Mouse (Mus musculus): ENCODE measurements at regions not wholly inside any gene's neighbourhood (a gene's known extent, or its start where the extent isn't known, plus 50 kb on each side); places are given as distances from the start of the nearest gene placed in this dataset.

DNA sequence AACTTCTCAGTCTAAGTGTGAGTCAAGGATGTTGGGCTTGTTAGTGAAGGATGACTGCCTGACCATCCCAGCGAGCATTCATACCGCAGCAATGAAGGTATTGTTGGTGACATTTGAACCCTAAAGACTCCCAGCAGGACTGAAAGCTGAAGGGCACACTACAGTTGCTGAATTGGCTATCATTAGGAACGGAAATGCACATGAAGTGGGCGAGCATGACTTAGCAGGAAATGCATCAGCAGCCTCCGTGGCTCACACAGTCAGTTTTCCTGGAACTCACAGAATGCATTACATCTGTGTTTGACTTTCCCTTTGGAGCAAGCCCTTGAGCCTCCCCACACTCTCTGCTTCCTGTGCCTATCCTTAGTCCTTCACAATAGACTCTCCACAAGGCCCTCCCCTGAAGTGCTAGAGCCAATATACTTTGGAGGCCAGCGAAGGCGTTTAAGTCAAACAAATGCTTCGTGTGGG is 63.9 kb downstream of the Tmco5 start:
- DNase-seq (ENCODE audit: low read depth, low spot score) = peak; percentile 99

DNA sequence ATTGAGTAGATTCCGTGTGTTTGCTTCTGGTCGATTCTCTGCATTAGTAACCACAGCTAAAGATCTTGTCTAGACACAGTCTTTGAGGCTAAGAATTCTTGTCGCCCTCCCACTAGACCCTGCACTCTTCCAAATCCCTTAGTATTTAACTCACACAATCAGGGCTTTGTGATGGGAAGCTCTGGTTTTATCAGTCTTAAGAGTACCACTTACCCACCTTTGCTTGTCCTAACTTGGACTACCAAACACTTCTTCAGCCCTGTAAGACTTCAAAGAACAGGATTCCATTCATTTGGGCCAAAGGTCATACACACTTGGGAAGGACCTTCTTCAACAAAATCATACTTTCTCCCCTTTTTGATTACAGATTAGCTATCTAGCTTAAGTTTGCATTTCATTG is 70.0 kb downstream of the Tmco5 start:
- DNase-seq (ENCODE audit: low read depth, low spot score) = peak; percentile 29

DNA sequence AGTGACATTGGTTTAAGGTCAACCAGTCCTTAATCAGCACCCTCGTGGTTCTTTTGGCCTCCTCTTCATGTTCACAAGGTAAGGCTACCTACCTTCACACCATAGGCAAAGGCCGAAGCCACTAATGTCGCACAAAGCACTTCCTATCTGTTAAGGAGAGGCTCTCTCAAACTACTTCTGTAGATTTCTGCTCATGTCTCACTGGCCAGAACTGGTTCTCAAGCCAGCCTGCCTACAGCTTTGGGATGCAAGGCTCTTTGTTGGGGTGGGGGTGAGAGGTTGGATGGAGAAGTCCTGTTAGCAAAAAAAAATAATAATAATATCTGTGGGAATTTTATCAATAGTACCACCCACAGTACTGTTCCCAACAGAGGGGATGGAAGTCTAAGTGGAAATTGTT is 71.2 kb downstream of the Tmco5 start:
- DNase-seq (ENCODE audit: low read depth, low spot score) = peak; percentile 55

DNA sequence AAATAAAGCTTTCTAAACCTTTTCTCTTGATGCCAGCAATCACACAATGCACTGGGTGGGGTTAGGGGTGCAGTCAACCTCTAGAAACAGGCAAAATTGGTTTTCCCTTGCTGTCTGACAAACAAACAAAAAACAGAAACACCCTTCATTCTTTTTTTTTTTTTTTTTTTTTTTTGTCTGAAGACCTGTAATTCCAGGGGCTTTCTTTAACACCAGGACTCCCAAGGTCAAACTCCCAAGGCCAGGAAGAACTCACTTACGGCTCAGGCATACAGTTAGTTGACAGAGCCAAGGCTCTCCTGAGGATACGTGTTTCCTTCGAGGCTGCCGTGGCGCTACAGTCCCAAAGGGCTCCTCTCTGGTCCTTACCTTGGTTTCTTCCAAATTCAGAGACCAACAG is 71.7 kb downstream of the Tmco5 start:
- peak; percentile 75 for DNase-seq (ENCODE audit: low read depth, low spot score)

DNA sequence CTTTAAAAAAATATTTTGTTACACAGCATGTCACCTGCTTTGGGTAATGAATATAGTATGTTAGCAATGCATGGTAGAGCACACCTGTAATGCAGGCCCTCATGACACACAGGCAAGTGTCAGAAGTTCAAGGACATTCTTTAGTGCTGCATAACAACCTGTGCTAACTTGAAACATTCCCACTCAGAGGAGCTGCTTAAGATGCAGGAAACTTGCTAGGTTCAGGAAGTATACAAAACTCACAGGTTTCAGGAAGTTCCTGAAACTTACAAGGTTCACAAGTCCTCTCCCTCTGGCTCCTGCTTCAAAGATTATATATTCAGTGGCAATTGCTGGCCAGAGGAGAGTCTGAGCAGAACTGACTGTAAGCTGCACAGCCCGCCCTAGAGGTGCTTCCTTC is 73.0 kb downstream of the Tmco5 start:
- peak; percentile 50 for DNase-seq (ENCODE audit: low read depth, low spot score)

DNA sequence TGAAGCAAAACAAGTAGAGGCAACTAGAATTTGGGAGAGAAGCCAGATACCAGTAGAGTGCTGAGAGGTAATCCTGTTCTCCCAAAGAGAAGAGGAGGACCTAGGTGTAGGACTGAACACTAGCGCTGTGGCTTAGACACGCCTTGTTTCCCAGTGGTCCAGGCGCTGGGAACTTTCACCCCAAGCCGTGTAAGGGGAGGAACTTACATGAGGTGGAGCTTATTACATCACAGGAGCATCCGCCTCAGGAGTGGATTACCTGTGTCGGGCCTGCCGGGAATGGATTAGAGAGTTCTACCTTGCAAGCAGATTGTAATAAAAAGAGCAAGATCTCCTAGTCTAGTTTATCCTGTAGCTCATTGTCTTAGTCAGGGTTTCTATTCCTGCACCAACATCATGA is 75.8 kb downstream of the Tmco5 start:
- DNase-seq (ENCODE audit: low read depth, low spot score) = peak; percentile 52

DNA sequence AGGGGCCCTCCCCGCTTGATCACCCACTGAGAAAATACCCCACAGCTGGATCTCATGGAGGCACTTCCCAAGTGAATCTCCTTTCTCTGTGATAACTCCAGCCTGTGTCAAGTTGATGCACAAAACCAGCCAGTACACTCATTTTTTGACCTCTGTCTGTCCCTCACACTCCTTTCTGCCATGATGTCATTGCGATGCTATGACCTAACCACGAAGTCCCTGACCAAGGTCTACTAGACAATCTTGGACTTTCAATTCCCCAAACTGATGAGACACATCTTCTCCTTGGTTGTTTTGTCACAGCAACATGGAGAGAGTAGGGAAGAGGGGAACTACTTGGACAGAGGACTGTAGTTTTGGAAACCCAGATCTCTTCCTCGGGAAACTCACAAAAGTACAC is 76.4 kb downstream of the Tmco5 start:
- no peak for DNase-seq (ENCODE audit: low read depth, low spot score)

DNA sequence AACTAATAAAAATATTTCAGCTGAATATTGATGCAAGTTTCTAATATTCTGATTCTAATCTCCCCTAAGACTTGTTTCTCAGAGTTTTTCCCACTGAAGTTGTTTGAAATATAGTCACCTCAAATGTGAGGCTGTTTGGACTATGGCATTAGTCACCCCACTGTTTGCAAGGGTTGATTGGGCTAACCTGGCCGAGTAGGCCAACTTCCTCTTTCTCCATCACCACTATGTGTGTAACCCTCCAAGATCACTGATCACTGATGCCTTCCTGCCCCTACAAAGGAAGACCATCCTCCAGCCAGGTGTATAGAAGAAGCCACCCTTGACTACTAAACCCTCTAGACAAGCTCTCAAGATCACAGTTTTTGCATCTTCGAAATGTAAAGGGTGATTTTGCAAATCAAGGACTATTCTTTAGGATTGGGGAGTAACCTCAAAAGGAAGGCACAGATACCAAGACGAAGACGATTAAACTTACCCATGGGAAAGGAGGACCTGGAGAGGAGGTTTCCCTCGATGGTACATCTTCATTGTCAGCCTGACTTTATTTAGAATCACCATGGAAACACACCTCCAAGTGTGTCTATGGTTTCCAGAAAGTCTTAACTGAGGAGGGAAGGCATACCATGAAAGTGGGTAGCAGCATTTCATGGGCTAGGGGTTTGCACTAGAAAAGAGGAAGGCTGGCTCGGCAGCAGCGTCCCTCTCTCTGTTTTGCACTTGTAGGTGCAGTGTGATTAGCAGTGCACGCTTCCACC is 84.8 kb downstream of the Tmco5 start:
- DNase-seq (ENCODE audit: low read depth, low spot score) = no peak

DNA sequence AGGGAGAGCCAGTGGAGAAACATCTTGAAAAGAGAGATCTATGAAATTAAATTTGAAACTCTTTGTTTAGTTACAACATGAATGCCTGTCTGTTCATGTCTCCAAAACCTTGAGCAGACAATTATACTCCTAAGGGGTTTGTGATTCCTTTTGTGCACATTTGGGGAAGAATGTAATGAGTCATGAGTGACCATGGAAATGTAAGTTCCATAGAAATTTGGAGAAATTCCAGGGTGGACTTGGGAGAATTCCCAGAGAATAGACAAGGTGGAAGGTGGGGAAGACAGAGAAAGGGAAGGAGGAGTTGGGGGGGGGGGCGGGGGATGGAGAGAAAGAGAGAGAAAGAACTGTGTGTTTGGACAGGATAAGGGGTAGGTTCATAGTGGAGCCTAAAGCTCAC is 87.8 kb downstream of the Tmco5 start:
- no peak for DNase-seq (ENCODE audit: low read depth, low spot score)

DNA sequence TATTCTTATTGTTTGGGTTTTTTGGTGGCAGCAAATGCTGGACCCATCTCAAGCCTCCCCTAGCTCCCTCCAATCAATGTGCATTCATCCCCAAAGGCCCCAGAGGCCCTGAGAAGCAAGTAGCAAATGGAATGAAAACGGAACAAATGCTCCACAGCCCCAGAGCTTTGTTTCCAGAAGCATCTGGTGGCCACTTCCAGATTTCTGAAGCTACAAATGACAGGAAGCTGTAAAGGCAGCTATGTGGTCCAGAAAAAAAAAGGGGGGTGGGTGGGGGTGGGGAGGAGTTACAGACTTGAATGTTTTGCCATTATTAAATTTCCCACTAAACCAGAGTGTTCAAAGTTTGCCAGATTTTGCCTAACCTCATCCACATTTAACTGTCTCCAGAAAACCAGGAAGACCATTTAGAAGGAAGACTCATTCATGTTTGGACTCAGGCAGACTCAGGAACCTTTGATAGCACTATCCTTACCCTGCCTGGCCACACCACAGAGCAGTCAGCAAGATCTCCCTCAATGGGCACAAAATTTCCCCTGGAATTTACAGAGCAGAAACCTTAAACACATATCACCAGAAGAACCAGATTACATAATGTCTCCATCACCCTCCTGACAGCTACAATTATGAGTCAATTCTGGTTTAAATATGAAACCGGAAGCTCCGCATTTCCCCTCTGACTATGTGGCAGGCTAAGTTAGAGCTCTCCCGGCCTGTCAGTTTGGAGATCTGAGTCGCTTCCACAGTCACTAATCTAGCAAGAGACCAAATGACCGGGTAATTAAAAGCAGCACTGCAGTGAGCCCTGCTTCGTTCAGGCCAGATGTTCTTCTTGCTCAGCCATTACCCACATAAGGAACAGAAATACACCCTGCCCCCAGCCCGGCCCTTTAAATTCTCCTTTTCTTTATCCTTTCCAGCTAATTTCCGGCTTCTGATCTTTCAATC is 93.4 kb downstream of the Tmco5 start:
- DNase-seq (ENCODE audit: low read depth, low spot score) = no peak

DNA sequence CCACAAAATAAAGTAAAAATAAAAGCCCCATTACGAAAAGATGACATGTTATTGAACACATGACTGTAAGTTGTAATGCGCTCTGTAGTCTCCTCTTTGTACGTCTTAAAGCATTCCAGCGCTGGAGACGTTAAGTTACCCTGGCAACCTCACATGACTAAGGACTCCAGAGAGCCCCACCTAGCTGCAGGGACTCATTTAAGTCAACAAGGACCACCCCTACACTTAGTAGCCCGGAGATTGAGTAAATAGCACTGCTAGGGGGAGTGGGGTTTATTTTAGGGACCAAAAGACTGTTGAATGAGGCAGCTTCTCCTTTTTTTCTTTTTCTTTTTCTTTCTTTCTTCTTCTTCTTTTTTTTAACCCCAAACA is 94.1 kb downstream of the Tmco5 start:
- peak; percentile 93 for DNase-seq (ENCODE audit: low read depth, low spot score)

DNA sequence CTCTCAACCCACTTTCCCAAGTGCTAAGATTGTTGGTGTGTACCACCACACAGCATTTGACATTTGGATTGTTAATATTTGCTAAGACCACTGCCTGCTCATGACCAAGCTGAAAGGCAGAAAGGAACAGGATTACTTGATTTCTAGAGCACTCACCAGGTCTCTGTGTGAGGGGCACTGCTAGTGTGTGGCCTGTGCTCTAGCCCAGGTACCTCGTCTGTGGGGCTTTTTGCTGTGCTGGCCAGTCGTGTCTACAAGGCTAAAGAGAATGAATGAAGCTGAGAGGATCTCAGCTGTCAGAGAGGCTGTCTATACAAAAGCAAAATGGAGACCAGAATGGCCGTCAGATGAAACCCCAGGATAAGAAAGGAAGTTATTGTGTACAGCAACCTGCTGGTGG is 95.0 kb downstream of the Tmco5 start:
- DNase-seq (ENCODE audit: low read depth, low spot score) = no peak

DNA sequence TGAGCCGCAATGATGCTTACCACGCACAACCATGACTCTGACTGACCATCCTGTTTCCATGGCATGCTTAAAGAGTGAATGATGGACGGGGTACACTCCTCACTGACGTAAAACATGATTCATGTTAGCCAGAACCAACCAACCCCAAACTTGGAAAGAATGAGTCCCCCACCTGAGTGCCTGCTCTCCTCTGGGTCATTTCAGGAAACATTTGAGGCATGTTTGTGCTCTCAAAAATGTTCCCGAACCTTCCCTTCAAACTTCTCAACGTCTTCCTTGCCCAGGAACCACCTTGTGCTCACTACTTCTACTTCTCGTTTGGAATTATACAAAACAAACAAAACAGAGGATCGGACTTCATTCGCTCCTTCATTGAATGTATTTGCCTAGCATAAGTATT is 95.7 kb downstream of the Tmco5 start:
- DNase-seq (ENCODE audit: low read depth, low spot score) = no peak

DNA sequence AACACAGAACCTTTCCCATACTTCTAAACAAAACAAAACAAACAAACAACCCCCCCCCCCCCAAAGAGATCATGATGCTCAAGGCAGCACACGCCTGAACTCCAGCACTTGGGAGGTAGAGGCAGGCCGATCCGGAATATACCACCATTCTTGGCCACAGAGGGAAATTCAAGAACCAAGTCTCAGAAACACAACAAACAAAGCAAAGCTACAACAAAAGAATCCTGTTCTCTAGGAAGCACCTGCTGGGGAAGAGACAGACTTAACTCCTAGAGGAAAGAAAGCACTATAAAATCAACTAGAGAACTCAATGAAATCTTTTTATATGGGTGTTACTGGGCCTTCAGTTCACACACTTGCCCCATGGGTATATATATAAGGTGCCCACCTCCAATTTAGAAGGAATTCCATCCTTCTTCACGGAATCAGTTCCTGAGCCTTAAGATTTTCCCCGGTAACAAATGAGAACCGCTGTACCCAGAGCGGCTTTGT is 96.1 kb downstream of the Tmco5 start:
- DNase-seq (ENCODE audit: low read depth, low spot score) = peak; percentile 80

DNA sequence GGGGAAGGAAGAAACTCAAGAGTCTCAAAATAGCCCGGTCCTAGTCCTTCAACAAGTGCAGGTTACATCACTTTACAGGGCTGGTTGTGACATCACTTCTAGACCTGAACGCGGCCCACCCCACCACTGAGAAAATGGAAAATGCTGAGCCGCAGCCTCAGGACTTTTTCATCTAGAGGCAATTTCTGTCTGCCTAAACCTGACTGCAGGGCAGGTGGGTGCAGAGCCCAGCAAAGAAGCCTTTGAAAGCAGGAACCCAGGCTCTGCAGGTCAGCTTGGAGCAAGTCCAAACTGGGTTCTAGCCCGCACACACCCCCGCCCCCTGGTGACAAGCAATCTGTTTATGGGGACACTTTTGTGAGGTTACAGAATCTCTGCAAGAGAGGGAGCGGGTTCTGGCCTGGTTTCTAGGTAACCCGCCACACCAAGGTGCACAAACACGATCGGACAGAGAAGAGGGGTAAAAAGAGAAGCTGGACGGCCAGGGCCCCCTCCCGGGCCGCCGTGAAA is 96.7 kb downstream of the Tmco5 start:
- peak; percentile 79 for DNase-seq (ENCODE audit: low read depth, low spot score)

DNA sequence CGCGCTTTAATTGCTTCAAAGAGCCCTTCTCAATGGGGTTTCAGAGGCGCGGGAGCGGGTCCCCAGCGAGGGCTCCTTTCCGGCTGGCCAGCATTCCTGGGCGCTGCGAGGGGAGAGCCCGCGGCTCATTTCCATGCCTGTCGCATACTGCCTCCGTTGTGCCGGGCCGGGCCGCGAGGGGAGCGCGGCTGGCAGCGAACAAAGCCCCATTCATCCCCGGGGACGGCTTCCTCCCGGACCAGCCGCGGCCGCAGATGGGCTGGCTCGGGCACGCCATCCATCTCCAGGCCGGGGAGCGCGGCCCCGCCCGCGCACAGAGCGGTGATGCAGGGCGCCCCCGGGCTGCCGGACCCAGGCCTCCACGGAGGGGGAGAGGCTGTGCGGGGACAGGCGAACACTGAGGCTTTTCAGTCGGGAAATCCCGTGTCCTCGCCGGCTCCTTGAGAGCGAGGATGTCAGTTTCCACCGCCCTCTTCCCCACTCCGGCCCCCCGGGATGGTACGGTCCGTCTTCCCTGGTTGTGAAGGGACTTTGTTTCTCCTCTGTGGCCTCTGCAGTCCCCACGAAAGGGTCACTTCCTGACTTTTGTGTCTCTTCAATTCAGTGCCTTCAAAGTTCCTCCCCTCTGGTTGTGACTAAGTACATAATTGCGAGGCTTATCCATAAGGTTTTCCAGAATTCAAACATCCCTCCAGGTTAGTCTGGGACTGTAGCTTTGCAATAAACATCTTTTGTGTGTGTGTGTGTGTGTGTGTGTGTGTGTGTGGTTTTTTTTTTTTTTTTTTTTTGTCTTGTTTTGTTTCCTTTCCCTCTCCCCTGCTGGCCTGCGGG is 97.3 kb downstream of the Tmco5 start:
- peak; percentile 76 for DNase-seq (ENCODE audit: low read depth, low spot score)

DNA sequence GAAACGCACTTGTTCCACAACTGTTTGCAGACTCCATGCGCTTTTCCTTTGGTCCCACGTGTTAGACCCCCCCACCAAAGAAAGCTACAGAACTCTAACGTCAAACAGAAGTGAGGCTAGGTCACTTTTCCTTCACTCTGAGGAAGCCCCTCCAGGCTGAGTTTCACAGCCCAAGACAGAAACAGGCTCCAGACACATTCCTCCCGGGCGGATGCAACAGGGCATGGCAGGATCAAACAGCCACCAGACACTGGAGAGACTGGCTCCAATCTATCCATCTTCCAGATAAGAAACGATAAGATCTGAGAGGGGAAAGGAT is 97.9 kb downstream of the Tmco5 start:
- DNase-seq (ENCODE audit: low read depth, low spot score) = peak; percentile 77

DNA sequence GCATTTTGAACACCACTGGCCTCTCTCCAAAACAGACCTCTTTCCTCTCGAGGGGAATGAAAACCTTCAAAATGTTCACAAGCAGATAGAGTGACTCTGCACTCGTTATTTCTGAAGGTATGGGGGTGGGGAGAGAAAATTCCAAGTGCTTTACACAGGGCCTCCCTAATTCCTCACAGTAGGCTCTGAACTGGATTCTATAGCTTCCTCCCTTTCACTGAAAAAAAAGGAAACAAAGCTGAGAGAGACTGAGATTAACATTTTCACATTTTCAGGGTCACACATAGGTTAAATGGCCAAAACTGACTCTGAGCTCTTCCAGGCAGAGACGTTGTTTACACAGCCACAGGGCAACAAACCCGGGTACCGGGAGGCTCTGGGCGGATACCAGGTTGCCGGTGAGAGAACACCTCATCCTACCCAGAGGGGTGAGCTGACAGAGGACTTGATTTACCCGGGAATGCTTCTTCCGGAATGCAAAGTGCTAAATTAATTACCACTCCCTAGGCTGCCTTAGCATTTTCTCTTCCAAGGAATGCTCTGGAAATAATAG is 98.5 kb downstream of the Tmco5 start:
- peak; percentile 95 for DNase-seq (ENCODE audit: low read depth, low spot score)

DNA sequence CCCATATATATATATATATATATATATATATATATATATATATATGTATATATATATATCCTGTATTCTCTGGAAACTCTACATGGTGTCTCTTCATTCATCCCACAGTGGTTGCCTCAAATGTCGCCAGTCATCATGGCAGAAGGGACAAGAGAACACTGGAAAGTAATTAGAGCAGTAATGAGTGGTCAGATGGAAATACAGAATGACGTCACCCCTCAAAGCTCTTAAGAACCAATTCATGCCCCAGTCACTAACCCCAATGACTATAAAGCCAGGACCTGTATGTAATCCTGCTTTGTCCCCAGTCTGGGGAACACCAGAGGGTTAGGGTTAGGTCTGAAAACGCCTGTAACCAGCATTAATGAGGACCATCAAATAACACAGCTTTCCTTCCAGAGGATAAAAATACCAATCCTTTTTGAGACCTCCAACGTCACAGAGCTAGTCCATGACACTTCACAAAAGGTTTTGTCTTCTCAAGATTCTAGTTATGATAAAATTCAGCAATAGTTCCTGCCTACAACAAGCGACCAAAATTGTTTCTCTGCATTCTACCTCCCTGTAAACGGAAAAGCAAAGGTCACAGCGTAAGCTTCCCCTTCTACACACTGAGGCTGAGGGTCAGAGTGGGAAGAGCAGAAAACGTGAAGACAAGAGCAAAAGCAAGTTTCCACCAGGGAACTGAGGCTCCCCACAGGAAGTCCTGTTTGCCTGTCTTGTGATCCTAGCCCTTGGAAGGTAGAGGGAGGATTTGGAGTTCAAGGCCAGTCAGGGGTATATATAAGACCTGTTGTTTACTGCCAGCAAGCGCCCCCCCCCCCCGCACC is 99.5 kb downstream of the Tmco5 start:
- DNase-seq (ENCODE audit: low read depth, low spot score) = peak; percentile 35

DNA sequence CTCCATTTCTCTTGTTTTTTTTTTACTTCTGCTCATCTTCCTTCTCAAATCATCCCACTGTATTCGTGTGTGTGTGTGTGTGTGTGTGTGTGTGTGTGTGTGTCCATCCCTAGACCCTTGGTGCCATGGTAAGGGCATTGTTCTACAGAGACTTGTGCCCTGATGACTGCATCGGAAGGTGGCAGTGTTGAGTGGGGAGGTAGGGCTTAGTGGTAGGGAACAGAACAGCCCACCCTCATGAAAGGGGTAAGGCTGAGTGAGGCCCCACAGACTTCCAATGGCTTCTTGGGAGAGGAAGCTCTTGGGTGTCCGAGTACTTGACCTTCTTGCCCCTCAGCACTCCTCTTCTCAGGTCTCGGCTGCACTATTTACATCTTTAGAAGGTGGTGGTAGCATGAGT is 100.3 kb downstream of the Tmco5 start:
- peak; percentile 43 for DNase-seq (ENCODE audit: low read depth, low spot score)
